Mouse (Mus musculus) kidney, postnatal 0 days (tissue): ENCODE data around the gene Klhl31. TPM values are rescaled to one million over a fixed set of nuclear protein-coding genes. Genes with fewer than 3 reads are reported as not detected.
A peak's percentile ranks its signal among the peaks of the same experiment; 100 is the strongest.

ENCODE experiments used
- ATAC-seq: fragments of 200-750 bp; cut with Nextera tagmentation; replicated peaks from 2 replicates; pipeline ENCODE4 v1.8.0; 2017; ENCODE audit warnings: low read depth, moderate number of reproducible peaks, moderate TSS enrichment, moderate library complexity; ENCODE audit not compliant: low FRiP score
- DNase-seq: peaks from one replicate; pipeline ENCODE4 v3.0.0-alpha.2; 2016; ENCODE audit warnings: low spot score
- H3K27ac ChIP-seq: fragments of 300-500 bp; sonication (generic); 2 replicates; pipeline ENCODE4 v1.5.1; 2014; ENCODE audit warnings: mild to moderate bottlenecking
- H3K27me3 ChIP-seq: fragments of 300-500 bp; sonication (generic); 2 replicates; pipeline ENCODE4 v1.6.1; 2014; ENCODE audit warnings: low read length, mixed read lengths; ENCODE audit not compliant: insufficient read depth
- H3K36me3 ChIP-seq: fragments of 300-500 bp; sonication (generic); 2 replicates; pipeline ENCODE4 v1.6.1; 2014; ENCODE audit warnings: low read length, mixed read lengths; ENCODE audit not compliant: insufficient read depth
- H3K4me1 ChIP-seq: fragments of 300-500 bp; sonication (generic); replicated peaks from 2 replicates; pipeline ENCODE4 v1.6.1; 2014; ENCODE audit warnings: antibody characterized with exemption, low read length, mixed read lengths; ENCODE audit not compliant: insufficient read depth
- H3K4me2 ChIP-seq: fragments of 300-500 bp; sonication (generic); 2 replicates; pipeline ENCODE4 v1.6.1; 2014; ENCODE audit warnings: mild to moderate bottlenecking, low read length, moderate library complexity, mixed read lengths
- H3K4me3 ChIP-seq: fragments of 300-500 bp; sonication (generic); replicated peaks from 2 replicates; pipeline ENCODE4 v1.5.1; 2014; ENCODE audit warnings: low read depth, low read length
- H3K9ac ChIP-seq: fragments of 300-500 bp; sonication (generic); 2 replicates; pipeline ENCODE4 v1.6.1; 2014; ENCODE audit warnings: low read depth, low read length
- H3K9me3 ChIP-seq: fragments of 300-500 bp; sonication (generic); replicated peaks from 2 replicates; pipeline ENCODE4 v1.6.1; 2016; ENCODE audit warnings: low read length, inconsistent platforms, mixed read lengths
- CTCF ChIP-seq: IDR thresholded peaks from 2 replicates; pipeline ENCODE4 v1.5.1; 2016; ENCODE audit warnings: antibody characterized with exemption, low read depth, mild to moderate bottlenecking, moderate library complexity
- WGBS: fragments of 180-500 bp; shearing (Covaris S2); extraction: QIAGEN DNeasy Blood & Tissue Kit; methylation state at CpG from one replicate; pipeline ENCODE4 v1.1.7; 2014; 5-methylcytosine and 5-hydroxymethylcytosine counted together
- polyA plus RNA-seq: library from polyadenylated mRNA; unstranded; fragments of >200 nt; fragmentation: Nextera tagmentation; extraction: Ambion mirVana; gene quantifications from 2 replicates; pipeline ENCODE4 v1.2.1, GENCODE M21; 2015

Klhl31 gene
- polyA plus RNA-seq, 1 experiment from 2014 or later = 0.49 TPM

- no peaks in the 10 kb centered on the region for H3K9me3 ChIP-seq
- no peak overlapping the region for H3K9ac ChIP-seq
- H3K4me2 ChIP-seq = no peak overlapping the region
- DNase-seq = peak; percentile 25
- no peaks in the 10 kb centered on the region for H3K36me3 ChIP-seq
- TF ChIP-seq CTCF = peak; percentile 70
- no peak overlapping the region for H3K27ac ChIP-seq
- no peaks in the 10 kb centered on the region for H3K4me1 ChIP-seq
- H3K27me3 ChIP-seq = no peaks in the 10 kb centered on the region
- ATAC-seq = no peak
- H3K4me3 ChIP-seq = no peak overlapping the region
These were observed 25.5 kb upstream of the Klhl31 start for GRCm38 (mm10) chr9:77610811-77611210.

DNA sequence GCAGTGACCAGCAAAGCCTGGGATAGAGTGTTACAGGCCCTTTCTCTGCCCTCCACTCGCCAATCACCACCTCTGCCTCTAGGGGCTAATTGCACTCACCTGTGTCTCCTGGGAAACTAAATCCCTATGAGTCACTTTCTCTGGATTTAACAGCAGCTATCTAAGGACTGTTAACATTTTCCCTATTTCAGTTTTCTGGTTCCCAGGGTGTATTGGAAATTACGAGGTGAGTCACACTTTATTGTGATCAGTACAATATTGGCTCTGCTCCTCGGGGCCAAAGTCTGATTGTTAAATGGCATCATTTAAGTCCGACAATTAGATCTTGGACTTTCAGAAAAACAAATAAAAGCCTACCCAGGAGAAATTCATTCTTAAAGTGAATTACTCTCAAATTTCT, 24.0 kb upstream of the Klhl31 start:
- DNase-seq (no peak), ATAC-seq (no peak)
- H3K9ac ChIP-seq = no peak overlapping the region
- no peak for TF ChIP-seq CTCF
- no peaks in the 10 kb centered on the region for H3K9me3 ChIP-seq
- no peak overlapping the region for H3K27ac ChIP-seq
- no peak overlapping the region for H3K4me3 ChIP-seq
- H3K4me1 ChIP-seq = no peaks in the 10 kb centered on the region
- no peaks in the 10 kb centered on the region for H3K27me3 ChIP-seq
- H3K4me2 ChIP-seq = no peak overlapping the region
- H3K36me3 ChIP-seq = no peaks in the 10 kb centered on the region
- 73% methylated on average over 4 of the region's 4 CpGs for WGBS

GRCm38 (mm10) chr9:77615868-77616267, 20.4 kb upstream of the Klhl31 start:
- Histone ChIP-seq H3K9me3 (no peaks in the 10 kb centered on the region), H3K4me3 (no peak overlapping the region), H3K36me3 (no peaks in the 10 kb centered on the region), H3K4me1 (no peaks in the 10 kb centered on the region), H3K9ac (no peak overlapping the region), H3K27me3 (no peaks in the 10 kb centered on the region), H3K27ac (no peak overlapping the region), H3K4me2 (no peak overlapping the region)
- TF ChIP-seq CTCF = no peak
- ATAC-seq = no peak
- no peak for DNase-seq
- 57% methylated on average over 4 of the region's 4 CpGs for WGBS

GRCm38 (mm10) chr9:77616796-77617195, 19.5 kb upstream of the Klhl31 start:
- H3K9ac ChIP-seq = no peak overlapping the region
- no peaks in the 10 kb centered on the region for H3K36me3 ChIP-seq
- no peak for DNase-seq
- WGBS = 41% methylated on average over 4 of the region's 4 CpGs
- H3K4me2 ChIP-seq = no peak overlapping the region
- no peaks in the 10 kb centered on the region for H3K27me3 ChIP-seq
- TF ChIP-seq CTCF = no peak
- ATAC-seq = no peak
- H3K27ac ChIP-seq = no peak overlapping the region
- H3K4me1 ChIP-seq = no peaks in the 10 kb centered on the region
- no peak overlapping the region for H3K4me3 ChIP-seq
- no peaks in the 10 kb centered on the region for H3K9me3 ChIP-seq

- no peaks in the 10 kb centered on the region for H3K27me3 ChIP-seq
- H3K36me3 ChIP-seq = no peaks in the 10 kb centered on the region
- TF ChIP-seq CTCF = no peak
- no peak for ATAC-seq
- no peak for DNase-seq
- H3K27ac ChIP-seq = no peak overlapping the region
- H3K4me2 ChIP-seq = no peak overlapping the region
- H3K9ac ChIP-seq = no peak overlapping the region
- no peaks in the 10 kb centered on the region for H3K9me3 ChIP-seq
- 74% methylated on average over 6 of the region's 6 CpGs for WGBS
- no peak overlapping the region for H3K4me3 ChIP-seq
- no peaks in the 10 kb centered on the region; the same call in 1 of the 2 replicates for H3K4me1 ChIP-seq
These were observed 18.5 kb upstream of the Klhl31 start for GRCm38 (mm10) chr9:77617751-77618150.

GRCm38 (mm10) chr9:77618392-77618791, 17.9 kb upstream of the Klhl31 start:
- TF ChIP-seq CTCF = no peak
- H3K27ac ChIP-seq = no peak overlapping the region
- no peak for ATAC-seq
- no peak overlapping the region for H3K4me3 ChIP-seq
- no peaks in the 10 kb centered on the region for H3K9me3 ChIP-seq
- DNase-seq = no peak
- H3K4me2 ChIP-seq = no peak overlapping the region
- H3K9ac ChIP-seq = no peak overlapping the region
- WGBS = 67% methylated on average over 2 of the region's 2 CpGs
- no peaks in the 10 kb centered on the region for H3K36me3 ChIP-seq
- H3K27me3 ChIP-seq = no peaks in the 10 kb centered on the region
- H3K4me1 ChIP-seq = no peaks in the 10 kb centered on the region; the same call in 1 of the 2 replicates

DNA sequence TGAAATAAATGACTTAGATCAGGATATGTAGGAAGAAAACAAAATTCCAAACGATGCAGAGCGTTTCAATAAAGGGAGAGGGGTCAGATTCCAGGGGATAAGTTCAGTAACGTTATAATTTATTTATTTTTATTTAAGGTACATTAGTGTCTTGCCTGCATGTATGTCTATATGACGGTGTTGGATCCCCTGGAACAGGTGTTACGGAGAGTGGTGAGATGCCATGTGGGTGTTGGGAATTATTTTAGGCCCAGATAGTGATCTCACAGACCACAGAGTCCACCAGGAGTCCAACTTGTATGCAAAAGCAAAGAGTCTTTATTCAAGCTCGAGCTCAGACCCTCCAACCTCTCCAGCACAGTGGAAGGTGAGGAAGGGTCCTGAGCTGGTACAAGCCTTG, 16.2 kb upstream of the Klhl31 start:
- Histone ChIP-seq H3K9ac (no peak overlapping the region), H3K36me3 (no peaks in the 10 kb centered on the region), H3K4me3 (no peak overlapping the region), H3K4me1 (no peaks in the 10 kb centered on the region; the same call in 1 of the 2 replicates), H3K27me3 (no peaks in the 10 kb centered on the region), H3K9me3 (no peaks in the 10 kb centered on the region), H3K4me2 (no peak overlapping the region), H3K27ac (no peak overlapping the region)
- no peak for TF ChIP-seq CTCF
- DNase-seq = no peak
- ATAC-seq = no peak
- 80% methylated on average over 6 of the region's 6 CpGs for WGBS
